Comparison of ENCODE assay signal across 14 mouse cellular contexts in genomic region chr2:172950119-172950676, GRCm38 (mm10). TPM values are rescaled to one million over a fixed set of nuclear protein-coding genes. Genes with fewer than 3 reads are reported as not detected.
DNase-seq lines count a peak whose midpoint lies in the region; ATAC-seq lines count a peak whose summit lies in the region.
"Had no signal": no experiment of that assay in that cellular context is flagged by ENCODE, and none has a peak within 500 bp of the region (broad histone marks: within the 10 kb centered on the region; RNA-seq: fewer than 3 reads in every experiment).

No protein-coding gene starts in this region.

- H3K27ac ChIP-seq in heart, embryonic 14.5 days (replicated peaks in 1 of 2; ENCODE audit: control insufficient read depth in 1 of 2, insufficient read depth in 1 of 2, low read depth in 2 of 2, low read length in 2 of 2) = peak overlapping the region in 1 of 2 experiments; percentile 9; a peak in 1 of 4 replicates
- H3K27ac ChIP-seq in midbrain, embryonic 11.5 days (ENCODE audit: low read depth, low read length) = no peak overlapping the region
- no peak overlapping the region for H3K27ac ChIP-seq in midbrain, embryonic 16.5 days (ENCODE audit: low read length)
- H3K27ac ChIP-seq in embryonic facial prominence, embryonic 15.5 days (replicated peaks) = peak overlapping the region; percentile 61
- H3K27ac ChIP-seq: hindbrain, embryonic 12.5 days; liver, embryonic 13.5 days had no signal

- H3K4me3 ChIP-seq in heart, embryonic 14.5 days (ENCODE audit: control insufficient read depth in 1 of 2, insufficient read depth in 1 of 2, low read depth in 1 of 2, low read length in 2 of 2) = no peak overlapping the region
- no peak overlapping the region for H3K4me3 ChIP-seq in midbrain, embryonic 11.5 days (ENCODE audit: low read depth, low read length)
- no peak overlapping the region for H3K4me3 ChIP-seq in midbrain, embryonic 16.5 days (ENCODE audit: low read depth, low read length)
- H3K4me3 ChIP-seq in embryonic facial prominence, embryonic 15.5 days (replicated peaks) = no peak overlapping the region
- H3K4me3 ChIP-seq: hindbrain, embryonic 12.5 days; liver, embryonic 13.5 days had no signal

- 32% methylated on average over 9 of the region's 9 CpGs for WGBS in heart, embryonic 14.5 days
- 63% methylated on average over 9 of the region's 9 CpGs for WGBS in midbrain, embryonic 11.5 days
- 58% methylated on average over 9 of the region's 9 CpGs for WGBS in midbrain, embryonic 16.5 days
- 34% methylated on average over 9 of the region's 9 CpGs for WGBS in embryonic facial prominence, embryonic 15.5 days

- peaks cover 16 to 17% of the 10 kb centered on the region in 2 experiments for H3K4me1 ChIP-seq in heart, embryonic 14.5 days (ENCODE audit: control insufficient read depth in 2 of 2, insufficient read depth in 2 of 2, low read length in 2 of 2)
- H3K4me1 ChIP-seq in midbrain, embryonic 11.5 days (ENCODE audit: control insufficient read depth, insufficient read depth, low read length) = no peaks in the 10 kb centered on the region
- peaks cover 5% of the 10 kb centered on the region; the same call in 1 of the 2 replicates for H3K4me1 ChIP-seq in midbrain, embryonic 16.5 days (ENCODE audit: control insufficient read depth, insufficient read depth, low read length)
- H3K4me1 ChIP-seq in embryonic facial prominence, embryonic 15.5 days = peaks cover 13% of the 10 kb centered on the region
- H3K4me1 ChIP-seq: liver, embryonic 13.5 days had no signal

- H3K27me3 ChIP-seq in heart, embryonic 14.5 days (ENCODE audit: control insufficient read depth, insufficient read depth, low read length) = no peaks in the 10 kb centered on the region
- no peaks in the 10 kb centered on the region for H3K27me3 ChIP-seq in midbrain, embryonic 11.5 days (ENCODE audit: control insufficient read depth, insufficient read depth, low read length)
- no peaks in the 10 kb centered on the region for H3K27me3 ChIP-seq in midbrain, embryonic 16.5 days (ENCODE audit: control insufficient read depth, insufficient read depth, low read depth, low read length)
- no peaks in the 10 kb centered on the region for H3K27me3 ChIP-seq in embryonic facial prominence, embryonic 15.5 days

- 0 out of 2 replicates have a peak, but pooled peaks have one; percentile 58 for ATAC-seq in heart, embryonic 14.5 days (ENCODE audit: insufficient number of reproducible peaks, insufficient read depth, low FRiP score, low read depth)
- ATAC-seq in midbrain, embryonic 11.5 days (ENCODE audit: low FRiP score) = peak; percentile 19; the same call in 1 of the 2 replicates
- ATAC-seq in midbrain, embryonic 16.5 days = no peak
- ATAC-seq in embryonic facial prominence, embryonic 15.5 days (ENCODE audit: insufficient number of reproducible peaks, low FRiP score, low TSS enrichment, low read depth) = peak; percentile 53; the same call in 1 of the 2 replicates

- H3K36me3 ChIP-seq in heart, embryonic 14.5 days (ENCODE audit: control insufficient read depth, insufficient read depth, low read length) = no peaks in the 10 kb centered on the region
- no peaks in the 10 kb centered on the region for H3K36me3 ChIP-seq in midbrain, embryonic 11.5 days (ENCODE audit: control insufficient read depth, insufficient read depth, low read length)
- no peaks in the 10 kb centered on the region for H3K36me3 ChIP-seq in midbrain, embryonic 16.5 days (ENCODE audit: control insufficient read depth, insufficient read depth, low read length)
- no peaks in the 10 kb centered on the region for H3K36me3 ChIP-seq in embryonic facial prominence, embryonic 15.5 days
- H3K36me3 ChIP-seq: hindbrain, embryonic 12.5 days; liver, embryonic 13.5 days had no signal

- H3K4me2 ChIP-seq in heart, embryonic 14.5 days (ENCODE audit: low read length) = no peak overlapping the region
- no peak overlapping the region for H3K4me2 ChIP-seq in midbrain, embryonic 11.5 days
- no peak overlapping the region for H3K4me2 ChIP-seq in midbrain, embryonic 16.5 days (ENCODE audit: low read length)
- H3K4me2 ChIP-seq in embryonic facial prominence, embryonic 15.5 days (replicated peaks) = no peak overlapping the region
- H3K4me2 ChIP-seq: hindbrain, embryonic 12.5 days; liver, embryonic 13.5 days had no signal

- no peak overlapping the region for H3K9ac ChIP-seq in heart, embryonic 14.5 days (ENCODE audit: low read length)
- H3K9ac ChIP-seq in midbrain, embryonic 11.5 days (ENCODE audit: low read length) = no peak overlapping the region
- H3K9ac ChIP-seq in midbrain, embryonic 16.5 days (ENCODE audit: low read depth, low read length) = no peak overlapping the region
- no peak overlapping the region for H3K9ac ChIP-seq in embryonic facial prominence, embryonic 15.5 days
- H3K9ac ChIP-seq: hindbrain, embryonic 12.5 days; liver, embryonic 13.5 days had no signal

- DNase-seq in cerebellum, postnatal 10 days = peak; percentile 41 to 47
- DNase-seq in cerebellum, adult 18-20 months = no peak
- DNase-seq in heart, adult 8-10 months (ENCODE audit: low spot score) = no peak
- DNase-seq in midbrain, embryonic 11.5 days (ENCODE audit: low spot score, missing footprints) = no peak
- DNase-seq in embryo, embryonic 10 days (ENCODE audit: low spot score) = no peak
- DNase-seq: cerebellum, postnatal 36 days; kidney, adult 8-10 months; liver, embryonic 13.5 days had no signal

- no peaks in the 10 kb centered on the region for H3K9me3 ChIP-seq in heart, embryonic 14.5 days (ENCODE audit: control insufficient read depth, low read length)
- no peaks in the 10 kb centered on the region for H3K9me3 ChIP-seq in midbrain, embryonic 11.5 days (ENCODE audit: control insufficient read depth, low read length)
- H3K9me3 ChIP-seq in midbrain, embryonic 16.5 days (replicated peaks; ENCODE audit: control insufficient read depth, low read length, poor library complexity, severe bottlenecking) = no peaks in the 10 kb centered on the region
- no peaks in the 10 kb centered on the region for H3K9me3 ChIP-seq in embryonic facial prominence, embryonic 15.5 days (replicated peaks)
- H3K9me3 ChIP-seq: hindbrain, embryonic 12.5 days; liver, embryonic 13.5 days had no signal

RNA-seq across cellular contexts. Expression of gene Bmp7, which starts 10.1 kb away (rescaled TPM):
- 50.5 and 53.7 TPM in 2 replicates for polyA plus RNA-seq in heart, embryonic 14.5 days (2014; fragmentation: Nextera tagmentation; extraction: Ambion mirVana)
- 1 to 10 TPM in 1 of 4 experiments, under 1 TPM in 3; 0.59 to 1.4 (median 0.74) TPM for total RNA-seq in heart, adult 8-10 months (2022)
- polyA plus RNA-seq in midbrain, embryonic 11.5 days (2014; fragmentation: Nextera tagmentation; extraction: Ambion mirVana) = 17.3 and 20.2 TPM in 2 replicates
- 9.2 and 10.3 TPM in 2 replicates for polyA plus RNA-seq in midbrain, embryonic 16.5 days (2015; fragmentation: Nextera tagmentation; extraction: Ambion mirVana)
- 37.1 and 45.6 TPM in 2 replicates for polyA plus RNA-seq in embryonic facial prominence, embryonic 15.5 days (2015; fragmentation: Nextera tagmentation; extraction: Ambion mirVana)

RNA-seq across cellular contexts. Expression of gene Spo11, which starts 27.3 kb away (rescaled TPM):
- polyA plus RNA-seq in heart, embryonic 14.5 days (2014; fragmentation: Nextera tagmentation; extraction: Ambion mirVana) = 0.32 TPM in 1 of 2 replicates, not detected in the other
- total RNA-seq in heart, adult 8-10 months (2022) = not detected
- polyA plus RNA-seq in midbrain, embryonic 11.5 days (2014; fragmentation: Nextera tagmentation; extraction: Ambion mirVana) = 0.25 and 0.26 TPM in 2 replicates
- polyA plus RNA-seq in midbrain, embryonic 16.5 days (2015; fragmentation: Nextera tagmentation; extraction: Ambion mirVana) = 1.0 and 1.6 TPM in 2 replicates
- 4.3 and 6.5 TPM in 2 replicates for polyA plus RNA-seq in embryonic facial prominence, embryonic 15.5 days (2015; fragmentation: Nextera tagmentation; extraction: Ambion mirVana)
- total RNA-seq: adrenal gland, adult 18-20 months; gastrocnemius, adult 8-10 months had no signal

RNA-seq across cellular contexts. Expression of gene Rae1, which starts 49.7 kb away (rescaled TPM):
- 99.7 and 101 TPM in 2 replicates for polyA plus RNA-seq in heart, embryonic 14.5 days (2014; fragmentation: Nextera tagmentation; extraction: Ambion mirVana)
- total RNA-seq in heart, adult 8-10 months (2022) = 10 to 100 TPM; 20.2 to 24.8 (median 23.0) TPM
- 137 and 140 TPM in 2 replicates for polyA plus RNA-seq in midbrain, embryonic 11.5 days (2014; fragmentation: Nextera tagmentation; extraction: Ambion mirVana)
- 115 and 118 TPM in 2 replicates for polyA plus RNA-seq in midbrain, embryonic 16.5 days (2015; fragmentation: Nextera tagmentation; extraction: Ambion mirVana)
- polyA plus RNA-seq in embryonic facial prominence, embryonic 15.5 days (2015; fragmentation: Nextera tagmentation; extraction: Ambion mirVana) = 124 and 129 TPM in 2 replicates

Comparison
In these comparisons a context has a peak if more than half of its experiments do, and no peak if none do; other contexts are left out.
1. DNase-seq: peak in cerebellum, postnatal 10 days (2 of 2); none in cerebellum, adult 18-20 months (0 of 2), heart, adult 8-10 months (single experiment), midbrain, embryonic 11.5 days (single experiment) and embryo, embryonic 10 days (single experiment).